Mouse (Mus musculus): ENCODE results near the gene Crkl. TPM values are rescaled to one million over a fixed set of nuclear protein-coding genes. Genes with fewer than 3 reads are reported as not detected.
A peak's percentile ranks its signal among the peaks of the same experiment; 100 is the strongest.

Gene Crkl
- polyA plus RNA-seq, 1 experiment from 2014 or later: 92.2 TPM

GRCm38 (mm10) chr16:17508546-17509239 is 56.9 kb downstream of the Crkl start, which contains the start of gene Lztr1:
Gene Lztr1 (plus strand): TSS chr16:17508688.
- H3K9me3 ChIP-seq: no peaks in the 10 kb centered on the region
- H3K27ac ChIP-seq: peak within 1 kb of the TSS; percentile 78
- whole genome bisulfite sequencing: under 1% methylated on average over 50 of the region's 50 CpGs
- ATAC-seq (ENCODE audit: insufficient number of reproducible peaks, insufficient read depth, low FRiP score, low TSS enrichment, low read depth): peak; percentile 95
- peak within 1 kb of the TSS; percentile 74 for H3K4me3 ChIP-seq (replicated peaks)
- peaks cover 12% of the 10 kb centered on the region for H3K4me1 ChIP-seq (replicated peaks)
- no peaks in the 10 kb centered on the region for H3K27me3 ChIP-seq
- H3K4me2 ChIP-seq: peak within 1 kb of the TSS; percentile 67
- peak within 1 kb of the TSS; percentile 81 for H3K9ac ChIP-seq (replicated peaks)
- peaks cover 31% of the 10 kb centered on the region for H3K36me3 ChIP-seq

- Histone ChIP-seq H3K4me2 (peak overlapping the region; percentile 67), H3K36me3 (peaks cover 36% of the 10 kb centered on the region), H3K27me3 (no peaks in the 10 kb centered on the region), H3K27ac (peak overlapping the region; percentile 78; the same call in 1 of the 2 replicates), H3K9me3 (no peaks in the 10 kb centered on the region), H3K4me3 (replicated peaks) (peak overlapping the region; percentile 74), H3K4me1 (replicated peaks) (peaks cover 12% of the 10 kb centered on the region), H3K9ac (replicated peaks) (peak overlapping the region; percentile 81)
- 12% methylated on average over 9 of the region's 9 CpGs for WGBS
- peak; percentile 13; the same call in 1 of the 2 replicates for ATAC-seq (ENCODE audit: insufficient number of reproducible peaks, insufficient read depth, low FRiP score, low TSS enrichment, low read depth)
Observed at GRCm38 (mm10) chr16:17509240-17509597, 57.4 kb downstream of the Crkl start.

- Histone ChIP-seq H3K4me2 (peak overlapping the region; percentile 67), H3K9me3 (no peaks in the 10 kb centered on the region), H3K27me3 (no peaks in the 10 kb centered on the region), H3K4me3 (replicated peaks) (peak overlapping the region; percentile 74), H3K27ac (no peak overlapping the region), H3K36me3 (peaks cover 45% of the 10 kb centered on the region), H3K4me1 (replicated peaks) (peaks cover 12% of the 10 kb centered on the region), H3K9ac (replicated peaks) (no peak overlapping the region)
- no peak for ATAC-seq (ENCODE audit: insufficient number of reproducible peaks, insufficient read depth, low FRiP score, low TSS enrichment, low read depth)
- 100% methylated on average over 2 of the region's 2 CpGs for WGBS
Observed at GRCm38 (mm10) chr16:17510143-17510542, 58.4 kb downstream of the Crkl start.

- no peak overlapping the region for H3K9ac ChIP-seq (replicated peaks)
- no peaks in the 10 kb centered on the region for H3K27me3 ChIP-seq
- 87% methylated on average over 2 of the region's 2 CpGs for WGBS
- no peaks in the 10 kb centered on the region for H3K9me3 ChIP-seq
- no peak for ATAC-seq (ENCODE audit: insufficient number of reproducible peaks, insufficient read depth, low FRiP score, low TSS enrichment, low read depth)
- peaks cover 12% of the 10 kb centered on the region for H3K4me1 ChIP-seq (replicated peaks)
- no peak overlapping the region for H3K27ac ChIP-seq
- H3K4me3 ChIP-seq (replicated peaks): no peak overlapping the region
- peaks cover 51% of the 10 kb centered on the region for H3K36me3 ChIP-seq
- 0 out of 2 replicates have a peak overlapping the region, but pooled peaks have one; percentile 67 for H3K4me2 ChIP-seq
Observed at GRCm38 (mm10) chr16:17510686-17511085, 58.9 kb downstream of the Crkl start.

- Histone ChIP-seq H3K27ac (no peak overlapping the region), H3K4me1 (replicated peaks) (peaks cover 12% of the 10 kb centered on the region), H3K4me2 (no peak overlapping the region), H3K9ac (replicated peaks) (no peak overlapping the region), H3K4me3 (replicated peaks) (no peak overlapping the region), H3K27me3 (no peaks in the 10 kb centered on the region), H3K9me3 (no peaks in the 10 kb centered on the region), H3K36me3 (peaks cover 58% of the 10 kb centered on the region)
- ATAC-seq (ENCODE audit: insufficient number of reproducible peaks, insufficient read depth, low FRiP score, low TSS enrichment, low read depth): no peak
- 93% methylated on average over 4 of the region's 4 CpGs for WGBS
Observed at GRCm38 (mm10) chr16:17511431-17511830, 59.6 kb downstream of the Crkl start.

- peaks cover 98% of the 10 kb centered on the region for H3K36me3 ChIP-seq
- no peaks in the 10 kb centered on the region for H3K4me1 ChIP-seq (replicated peaks)
- H3K4me2 ChIP-seq: no peak overlapping the region
- H3K27me3 ChIP-seq: no peaks in the 10 kb centered on the region
- no peaks in the 10 kb centered on the region for H3K9me3 ChIP-seq
- H3K4me3 ChIP-seq (replicated peaks): no peak overlapping the region
- ATAC-seq (ENCODE audit: insufficient number of reproducible peaks, insufficient read depth, low FRiP score, low TSS enrichment, low read depth): no peak
- 79% methylated on average over 2 of the region's 2 CpGs for WGBS
- no peak overlapping the region for H3K9ac ChIP-seq (replicated peaks)
- H3K27ac ChIP-seq: no peak overlapping the region
Observed at GRCm38 (mm10) chr16:17518910-17519309, 67.1 kb downstream of the Crkl start.

- peaks cover 98% of the 10 kb centered on the region for H3K36me3 ChIP-seq
Observed at GRCm38 (mm10) chr16:17524156-17524555, 72.4 kb downstream of the Crkl start.

GRCm38 (mm10) chr16:17525524-17525923 is 73.7 kb downstream of the Crkl start:
- 82% methylated on average over 3 of the region's 3 CpGs for WGBS
- H3K9me3 ChIP-seq: no peaks in the 10 kb centered on the region
- no peaks in the 10 kb centered on the region for H3K27me3 ChIP-seq
- no peak overlapping the region for H3K9ac ChIP-seq (replicated peaks)
- peaks cover 14% of the 10 kb centered on the region for H3K4me1 ChIP-seq (replicated peaks)
- H3K27ac ChIP-seq: no peak overlapping the region
- peaks cover 91% of the 10 kb centered on the region for H3K36me3 ChIP-seq
- H3K4me2 ChIP-seq: no peak overlapping the region
- no peak for ATAC-seq (ENCODE audit: insufficient number of reproducible peaks, insufficient read depth, low FRiP score, low TSS enrichment, low read depth)
- no peak overlapping the region for H3K4me3 ChIP-seq (replicated peaks)

More at GRCm38 (mm10) chr16:17524156-17524555, 72.4 kb downstream of the Crkl start:
- no peaks in the 10 kb centered on the region for H3K9me3 ChIP-seq
- H3K27me3 ChIP-seq: no peaks in the 10 kb centered on the region
- ATAC-seq (ENCODE audit: insufficient number of reproducible peaks, insufficient read depth, low FRiP score, low TSS enrichment, low read depth): no peak
- H3K9ac ChIP-seq (replicated peaks): no peak overlapping the region
- H3K27ac ChIP-seq: no peak overlapping the region
- 0 out of 2 replicates have a peak, but pooled peaks cover 4% of the 10 kb centered on the region for H3K4me1 ChIP-seq (replicated peaks)
- no peak overlapping the region for H3K4me3 ChIP-seq (replicated peaks)
- WGBS: 90% methylated on average over 11 of the region's 11 CpGs
- no peak overlapping the region for H3K4me2 ChIP-seq

- Histone ChIP-seq H3K36me3 (peaks cover 84% of the 10 kb centered on the region), H3K27me3 (no peaks in the 10 kb centered on the region), H3K27ac (no peak overlapping the region), H3K4me1 (replicated peaks) (peaks cover 14% of the 10 kb centered on the region), H3K9ac (replicated peaks) (no peak overlapping the region), H3K4me3 (replicated peaks) (no peak overlapping the region), H3K9me3 (no peaks in the 10 kb centered on the region), H3K4me2 (no peak overlapping the region)
- WGBS: 94% methylated on average over 6 of the region's 6 CpGs
- no peak for ATAC-seq (ENCODE audit: insufficient number of reproducible peaks, insufficient read depth, low FRiP score, low TSS enrichment, low read depth)
Observed at GRCm38 (mm10) chr16:17526223-17526622, 74.4 kb downstream of the Crkl start.

- H3K9ac ChIP-seq (replicated peaks): no peak overlapping the region
- no peaks in the 10 kb centered on the region for H3K27me3 ChIP-seq
- peaks cover 22% of the 10 kb centered on the region for H3K4me1 ChIP-seq (replicated peaks)
- no peaks in the 10 kb centered on the region for H3K9me3 ChIP-seq
- H3K4me2 ChIP-seq: no peak overlapping the region
- no peak for ATAC-seq (ENCODE audit: insufficient number of reproducible peaks, insufficient read depth, low FRiP score, low TSS enrichment, low read depth)
- H3K36me3 ChIP-seq: peaks cover 70% of the 10 kb centered on the region
- no peak overlapping the region for H3K4me3 ChIP-seq (replicated peaks)
- no peak overlapping the region for H3K27ac ChIP-seq
Observed at GRCm38 (mm10) chr16:17527606-17528005, 75.8 kb downstream of the Crkl start.

- Histone ChIP-seq H3K9ac (replicated peaks) (no peak overlapping the region), H3K9me3 (no peaks in the 10 kb centered on the region), H3K36me3 (peaks cover 64% of the 10 kb centered on the region), H3K4me3 (replicated peaks) (no peak overlapping the region), H3K4me2 (no peak overlapping the region), H3K27me3 (no peaks in the 10 kb centered on the region), H3K27ac (no peak overlapping the region), H3K4me1 (replicated peaks) (peaks cover 22% of the 10 kb centered on the region)
- no peak for ATAC-seq (ENCODE audit: insufficient number of reproducible peaks, insufficient read depth, low FRiP score, low TSS enrichment, low read depth)
- WGBS: 87% methylated on average over 13 of the region's 13 CpGs
Observed at GRCm38 (mm10) chr16:17528276-17528675, 76.5 kb downstream of the Crkl start.

All from limb, embryonic 12.5 days (tissue).